Mouse (Mus musculus) liver, postnatal 0 days (tissue): ENCODE data around the gene Zgpat.

Experiments used
- CTCF ChIP-seq: sonication (generic); IDR thresholded peaks from 2 replicates; pipeline ENCODE4 v1.5.1; 2016; ENCODE audit warnings: antibody characterized with exemption, low read depth
- EP300 ChIP-seq: IDR thresholded peaks from 2 replicates; pipeline ENCODE4 v1.6.1; 2016; ENCODE audit warnings: antibody characterized with exemption, low read depth, mild to moderate bottlenecking

DNA sequence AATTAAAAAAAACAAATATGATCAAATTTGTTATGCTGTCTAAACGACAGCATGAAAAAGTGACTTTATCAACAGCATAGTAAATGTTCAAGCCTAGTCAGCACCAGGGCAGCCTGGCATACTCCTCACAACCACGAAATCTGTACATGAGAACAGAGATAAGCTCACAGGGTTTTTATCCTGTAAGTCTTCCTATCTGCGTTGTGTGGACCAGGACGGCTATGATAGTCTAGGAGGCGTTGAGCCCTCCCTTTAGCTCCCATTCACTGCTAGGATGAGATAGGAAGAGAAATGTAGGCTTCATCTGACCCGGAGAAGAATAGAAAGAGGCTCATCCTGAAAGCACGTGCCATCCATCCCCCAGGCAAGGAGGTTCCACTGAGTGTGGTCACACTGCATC, 54.6 kb downstream of the Zgpat start:
- TF ChIP-seq CTCF (no peak), EP300 (peak; percentile 94)
